9 mouse cellular contexts compared by ENCODE assay signal in genomic region chr5:146891127-146891526, GRCm38 (mm10). TPM values are rescaled to one million over a fixed set of nuclear protein-coding genes. Genes with fewer than 3 reads are reported as not detected.
DNase-seq lines count a peak whose midpoint lies in the region; ATAC-seq and TF ChIP-seq lines count a peak whose summit lies in the region.
"Had no signal": no experiment of that assay in that cellular context is flagged by ENCODE, and none has a peak within 500 bp of the region (broad histone marks: within the 10 kb centered on the region; RNA-seq: fewer than 3 reads in every experiment).

No protein-coding gene starts in this region.

- no peaks in the 10 kb centered on the region for H3K36me3 ChIP-seq in liver, adult 2 months (ENCODE audit: control insufficient read depth, insufficient read depth, low read length)
- no peaks in the 10 kb centered on the region for H3K36me3 ChIP-seq in liver, embryonic 14.5 days (replicated peaks; ENCODE audit: control insufficient read depth, insufficient read depth, low read depth)

- no peaks in the 10 kb centered on the region for H3K9me3 ChIP-seq in liver, embryonic 14.5 days (ENCODE audit: control insufficient read depth, low read length)

- no peaks in the 10 kb centered on the region for H3K79me2 ChIP-seq in liver, adult 2 months (ENCODE audit: control insufficient read depth, insufficient read depth, low read length)

- peak; percentile 12 for DNase-seq in liver, adult 2 months (ENCODE audit: extremely low read depth, low read depth, low spot score)
- DNase-seq in liver = no peak
- peak; percentile 35 for DNase-seq in c-Kit-negative CD71-positive TER-119-positive erythroid progenitor cells, embryonic 14.5 days (ENCODE audit: low read depth, low spot score)
- no peak for DNase-seq in liver, embryonic 14.5 days (ENCODE audit: low read depth in 3 of 3, low spot score in 3 of 3)
- no peak for DNase-seq in ovary, postnatal 10 days (ENCODE audit: low spot score)
- no peak for DNase-seq in ovary, postnatal 36 days (ENCODE audit: low spot score)

- peak; percentile 62; the same call in 1 of the 2 replicates for ATAC-seq in granulocyte monocyte progenitor cell, adult 5-6 weeks (replicated peaks; ENCODE audit: poor library complexity, severe bottlenecking)
- no peak for ATAC-seq in liver, embryonic 14.5 days (ENCODE audit: insufficient read depth)
- ATAC-seq in neutrophil, adult 5-6 weeks (ENCODE audit: extremely low read depth, insufficient number of reproducible peaks, low FRiP score, poor library complexity, severe bottlenecking) = 0 out of 2 replicates have a peak, but pooled peaks have one; percentile 41

- WGBS in liver, adult 2 months = 20% methylated on average over 14 of the region's 14 CpGs
- WGBS in liver, embryonic 14.5 days (ENCODE audit: insufficient replicate concordance) = 15% methylated on average over 14 of the region's 14 CpGs

- H3K9ac ChIP-seq in liver, adult 2 months (ENCODE audit: low read depth, low read length) = no peak overlapping the region
- H3K9ac ChIP-seq in liver, embryonic 14.5 days (replicated peaks) = no peak overlapping the region

- TF ChIP-seq POLR2A in liver, adult 2 months (IDR thresholded peaks at IDR 0.05; ENCODE audit: extremely low read depth, insufficient read depth, low read length) = no peak

- H3K4me1 ChIP-seq in liver, adult 2 months (ENCODE audit: control insufficient read depth, insufficient read depth, low read length) = no peaks in the 10 kb centered on the region
- 0 out of 4 replicates have a peak, but pooled peaks cover 0 to 2% of the 10 kb centered on the region in 2 experiments for H3K4me1 ChIP-seq in liver, embryonic 14.5 days (replicated peaks; ENCODE audit: control insufficient read depth in 2 of 2, insufficient read depth in 2 of 2, low read length in 1 of 2)

- TF ChIP-seq CTCF in liver, adult 2 months (IDR thresholded peaks at IDR 0.05; ENCODE audit: low read depth, low read length) = peak; percentile 48
- TF ChIP-seq CTCF in liver, embryonic 14.5 days (IDR thresholded peaks at IDR 0.05; ENCODE audit: low read depth) = peak; percentile 88

- no peak for TF ChIP-seq EP300 in liver, embryonic 14.5 days (IDR thresholded peaks at IDR 0.05; ENCODE audit: low read depth)

- H3K4me2 ChIP-seq in liver, embryonic 14.5 days (ENCODE audit: low read depth) = peak overlapping the region; percentile 54

- no peak overlapping the region for H3K27ac ChIP-seq in liver, adult 2 months (replicated peaks; ENCODE audit: insufficient read depth, low read depth, low read length)
- H3K27ac ChIP-seq in liver, embryonic 14.5 days = no peak overlapping the region

- no peak overlapping the region for H3K4me3 ChIP-seq in liver, adult 2 months (ENCODE audit: insufficient read depth, low read depth, low read length)
- peak overlapping the region in 1 of 2 experiments; percentile 20; a peak in 2 of 4 replicates for H3K4me3 ChIP-seq in liver, embryonic 14.5 days (ENCODE audit: insufficient read depth in 1 of 2, low read depth in 2 of 2, low read length in 2 of 2)
- H3K4me3 ChIP-seq: erythroblast, embryonic 14.5 days had no signal

- H3K27me3 ChIP-seq in liver, adult 2 months (ENCODE audit: control insufficient read depth, insufficient read depth, low read length) = no peaks in the 10 kb centered on the region
- H3K27me3 ChIP-seq in liver, embryonic 14.5 days (ENCODE audit: control insufficient read depth, insufficient read depth, low read length) = no peaks in the 10 kb centered on the region

RNA-seq across cellular contexts. Expression of gene Rasl11a, which starts 46.3 kb away (rescaled TPM):
- total RNA-seq in liver, adult 2 months (2014; rRNA removed) = 0.67 TPM in 1 of 2 replicates, not detected in the other
- polyA plus RNA-seq in liver, adult 2 months (2012; rRNA removed) = 0.52 and 0.87 TPM in 2 replicates
- not detected in 2 replicates for total RNA-seq in granulocyte monocyte progenitor cell, adult 5-6 weeks (2014; fragmentation: Nextera tagmentation)
- not detected in 2 replicates for total RNA-seq in granulocyte monocyte progenitor cell, adult 5-6 weeks (2017)
- 0.56 and 0.94 TPM in 2 replicates for polyA plus RNA-seq in liver, embryonic 14.5 days (2012; rRNA removed)
- 0.85 and 0.94 TPM in 2 replicates for polyA plus RNA-seq in liver, embryonic 14.5 days (2014; fragmentation: Nextera tagmentation; extraction: Ambion mirVana)
- not detected in 2 replicates for total RNA-seq in neutrophil, adult 5-6 weeks (2017)

RNA-seq across cellular contexts. Expression of gene Gtf3a, which starts 57.3 kb away (rescaled TPM):
- total RNA-seq in liver, adult 2 months (2014; rRNA removed) = 12.2 and 15.6 TPM in 2 replicates
- 15.3 and 17.9 TPM in 2 replicates for polyA plus RNA-seq in liver, adult 2 months (2012; rRNA removed)
- total RNA-seq in granulocyte monocyte progenitor cell, adult 5-6 weeks (2014; fragmentation: Nextera tagmentation) = 85.0 and 114 TPM in 2 replicates
- total RNA-seq in granulocyte monocyte progenitor cell, adult 5-6 weeks (2017) = 126 and 134 TPM in 2 replicates
- polyA plus RNA-seq in liver, embryonic 14.5 days (2012; rRNA removed) = 20.9 and 31.3 TPM in 2 replicates
- 37.7 and 41.4 TPM in 2 replicates for polyA plus RNA-seq in liver, embryonic 14.5 days (2014; fragmentation: Nextera tagmentation; extraction: Ambion mirVana)
- total RNA-seq in neutrophil, adult 5-6 weeks (2017) = 52.6 and 60.8 TPM in 2 replicates

RNA-seq across cellular contexts. Expression of gene Rpl21, which starts 58.4 kb away (rescaled TPM):
- total RNA-seq in liver, adult 2 months (2014; rRNA removed) = 147 and 154 TPM in 2 replicates
- 24.5 and 28.3 TPM in 2 replicates for polyA plus RNA-seq in liver, adult 2 months (2012; rRNA removed)
- total RNA-seq in granulocyte monocyte progenitor cell, adult 5-6 weeks (2014; fragmentation: Nextera tagmentation) = 2,458 and 2,594 TPM in 2 replicates
- total RNA-seq in granulocyte monocyte progenitor cell, adult 5-6 weeks (2017) = 1,991 and 2,116 TPM in 2 replicates
- 88.2 and 236 TPM in 2 replicates for polyA plus RNA-seq in liver, embryonic 14.5 days (2012; rRNA removed)
- 453 and 467 TPM in 2 replicates for polyA plus RNA-seq in liver, embryonic 14.5 days (2014; fragmentation: Nextera tagmentation; extraction: Ambion mirVana)
- total RNA-seq in neutrophil, adult 5-6 weeks (2017) = 1,154 and 1,168 TPM in 2 replicates

Comparison
In these comparisons a context has a peak if more than half of its experiments do, and no peak if none do; other contexts are left out.
1. DNase-seq: peak in liver, adult 2 months (single experiment) and c-Kit-negative CD71-positive TER-119-positive erythroid progenitor cells, embryonic 14.5 days (single experiment); none in liver (single experiment), liver, embryonic 14.5 days (0 of 3), ovary, postnatal 10 days (single experiment) and ovary, postnatal 36 days (single experiment).